Mouse (Mus musculus) CD4-positive, CD25-positive, alpha-beta regulatory T cell, adult 4 months (primary cell): ENCODE measurements at regions not wholly inside any gene's neighbourhood (a gene's known extent, or its start where the extent isn't known, plus 50 kb on each side); places are given as distances from the start of the nearest gene placed in this dataset.

Experiments used
- ATAC-seq: one replicate; pipeline ENCODE4 v1.8.0; 2017

- no peak for ATAC-seq
Measured at GRCm38 (mm10) chr9:88073165-88073564, 253.8 kb upstream of the Nt5e start.

GRCm38 (mm10) chr9:88073579-88073978 lies 253.4 kb upstream of the Nt5e start:
- no peak for ATAC-seq

GRCm38 (mm10) chr9:88082931-88083479 lies 244.0 kb upstream of the Nt5e start:
- no peak for ATAC-seq

GRCm38 (mm10) chr9:88085181-88085816 lies 241.7 kb upstream of the Nt5e start:
- ATAC-seq = no peak

GRCm38 (mm10) chr9:88085866-88086265 lies 241.1 kb upstream of the Nt5e start:
- no peak for ATAC-seq

GRCm38 (mm10) chr9:88091781-88092527 lies 235.0 kb upstream of the Nt5e start:
- ATAC-seq = no peak

- no peak for ATAC-seq
Measured at GRCm38 (mm10) chr9:88092561-88092960, 234.4 kb upstream of the Nt5e start.

GRCm38 (mm10) chr9:88113094-88113493 lies 213.9 kb upstream of the Nt5e start:
- no peak for ATAC-seq

- ATAC-seq = no peak
Measured at GRCm38 (mm10) chr9:88120536-88120935, 206.5 kb upstream of the Nt5e start.

GRCm38 (mm10) chr9:88120963-88121570 lies 205.9 kb upstream of the Nt5e start:
- ATAC-seq = no peak

- ATAC-seq = no peak
Measured at GRCm38 (mm10) chr9:88124322-88125005, 202.5 kb upstream of the Nt5e start.

- no peak for ATAC-seq
Measured at GRCm38 (mm10) chr9:88163025-88163780, 163.8 kb upstream of the Nt5e start.

- ATAC-seq = no peak
Measured at GRCm38 (mm10) chr9:88177575-88178254, 149.3 kb upstream of the Nt5e start.

- ATAC-seq = no peak
Measured at GRCm38 (mm10) chr9:88181189-88181994, 145.6 kb upstream of the Nt5e start.

GRCm38 (mm10) chr9:88207378-88207777 lies 119.6 kb upstream of the Nt5e start:
- ATAC-seq = no peak

GRCm38 (mm10) chr9:88208022-88208421 lies 119.0 kb upstream of the Nt5e start:
- ATAC-seq = no peak

GRCm38 (mm10) chr9:88214758-88215157 lies 112.2 kb upstream of the Nt5e start:
- ATAC-seq = no peak

GRCm38 (mm10) chr9:88220360-88220759 lies 106.6 kb upstream of the Nt5e start:
- ATAC-seq = no peak

- no peak for ATAC-seq
Measured at GRCm38 (mm10) chr9:88221276-88221675, 105.7 kb upstream of the Nt5e start.

GRCm38 (mm10) chr9:88221850-88222353 lies 105.1 kb upstream of the Nt5e start:
- ATAC-seq = no peak

GRCm38 (mm10) chr9:88237126-88237525 lies 89.9 kb upstream of the Nt5e start:
- no peak for ATAC-seq
